Mouse (Mus musculus): ENCODE data around the gene Adamtsl3. TPM values are rescaled to one million over a fixed set of nuclear protein-coding genes. Genes with fewer than 3 reads are reported as not detected.

Gene Adamtsl3
- 0.54 and 1.2 TPM in 2 replicates for polyA plus RNA-seq (2015; fragmentation: Nextera tagmentation; extraction: Ambion mirVana)

DNA sequence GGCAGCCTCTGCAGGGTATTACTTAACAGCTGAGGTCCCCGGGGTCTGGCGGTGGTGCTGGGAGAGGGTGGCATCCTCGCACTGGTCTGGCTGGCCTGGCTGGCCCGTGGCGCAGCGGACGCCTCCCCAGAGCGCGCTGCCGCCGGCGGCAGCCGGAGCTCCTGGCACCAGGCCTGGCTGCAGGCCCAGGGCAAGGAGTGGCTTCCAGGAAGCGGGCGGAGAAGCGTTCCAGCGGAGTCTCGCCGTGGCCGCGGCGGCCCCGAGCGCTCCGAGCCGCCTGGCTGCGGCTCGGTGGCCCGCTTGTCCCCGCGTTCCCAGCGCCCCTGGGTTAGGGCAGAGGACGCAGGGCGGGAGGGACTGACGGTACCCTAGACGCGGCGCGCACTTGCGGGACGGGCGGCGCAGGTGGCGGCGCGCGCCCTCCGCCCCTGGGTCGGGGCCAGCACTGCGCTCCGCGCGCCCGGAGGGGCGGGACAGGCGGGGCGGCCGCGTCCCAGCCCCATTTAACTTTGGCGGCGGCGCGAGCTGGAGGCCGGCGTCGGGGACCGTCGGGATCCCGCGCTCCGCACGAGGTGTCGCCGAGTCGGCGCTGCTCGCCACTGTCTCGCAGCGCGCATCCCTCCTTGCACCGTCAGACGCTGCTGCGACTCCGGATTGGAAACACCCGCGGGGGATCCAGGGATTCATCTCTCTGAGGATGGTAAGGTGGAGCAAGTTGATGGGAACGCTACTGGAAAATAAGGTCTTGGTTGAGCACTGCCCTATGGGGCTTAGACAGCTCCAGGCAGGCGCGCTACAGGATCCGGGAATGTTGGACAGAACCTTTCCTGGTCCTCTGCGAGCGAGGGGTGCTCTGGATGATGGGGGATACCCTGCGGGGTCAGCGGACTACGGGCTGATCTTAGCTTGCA lies at the start of gene Adamtsl3:
Adamtsl3 (plus strand) TSS at position 484 of the 911 bp plus-strand sequence.
- H3K4me3 ChIP-seq, result peak within 1 kb of the TSS; percentile 52
- H3K4me2 ChIP-seq, result peak within 1 kb of the TSS; percentile 86
- H3K36me3 ChIP-seq, result no peaks in the 10 kb centered on the region
- no peak within 1 kb of the TSS for H3K27ac ChIP-seq (replicated peaks)
- ATAC-seq (ENCODE audit: low read depth), result peak; percentile 66
- H3K9ac ChIP-seq, result peak within 1 kb of the TSS; percentile 61
- peaks cover 18% of the 10 kb centered on the region for H3K4me1 ChIP-seq (replicated peaks)
- H3K9me3 ChIP-seq, result no peaks in the 10 kb centered on the region
- 1% methylated on average over 83 of the region's 95 CpGs for WGBS
- peaks cover 54% of the 10 kb centered on the region for H3K27me3 ChIP-seq

DNA sequence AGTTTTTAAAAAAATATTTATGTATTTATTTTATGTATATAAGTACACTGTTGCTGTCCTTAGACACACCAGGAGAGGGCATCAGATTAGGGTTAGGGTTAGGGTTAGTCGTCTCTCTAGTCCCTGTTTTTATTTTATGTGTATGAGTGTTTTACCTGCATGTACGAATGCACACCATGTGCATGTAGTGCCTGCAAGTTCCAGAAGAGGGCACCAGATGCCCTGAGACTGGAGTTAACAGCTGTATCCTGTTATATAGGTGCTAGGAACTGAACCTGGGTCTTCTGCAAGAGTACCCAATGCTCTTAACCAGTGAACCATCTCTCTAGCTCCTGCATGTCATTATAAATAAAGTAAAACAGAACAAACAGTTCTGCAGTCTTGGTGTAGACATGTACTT lies 48.3 kb upstream of the Adamtsl3 start:
- 98% methylated on average over 2 of the region's 2 CpGs for WGBS
- Histone ChIP-seq H3K4me1 (replicated peaks) (no peaks in the 10 kb centered on the region), H3K27ac (replicated peaks) (no peak overlapping the region), H3K36me3 (peaks cover 3% of the 10 kb centered on the region; the same call in 1 of the 2 replicates), H3K9me3 (peaks cover 5% of the 10 kb centered on the region; the same call in 1 of the 2 replicates), H3K4me2 (no peak overlapping the region), H3K9ac (no peak overlapping the region), H3K4me3 (no peak overlapping the region), H3K27me3 (no peaks in the 10 kb centered on the region)
- ATAC-seq (ENCODE audit: low read depth), result no peak

- H3K4me2 ChIP-seq, result no peak overlapping the region
- no peak overlapping the region for H3K27ac ChIP-seq (replicated peaks)
- H3K27me3 ChIP-seq, result no peaks in the 10 kb centered on the region
- no peaks in the 10 kb centered on the region for H3K4me1 ChIP-seq (replicated peaks)
- WGBS, result 79% methylated on average over 7 of the region's 7 CpGs
- no peak overlapping the region for H3K4me3 ChIP-seq
- no peak overlapping the region for H3K9ac ChIP-seq
- no peak for ATAC-seq (ENCODE audit: low read depth)
- 0 out of 2 replicates have a peak, but pooled peaks cover 3% of the 10 kb centered on the region for H3K36me3 ChIP-seq
- H3K9me3 ChIP-seq, result no peaks in the 10 kb centered on the region
These were observed 42.1 kb upstream of the Adamtsl3 start for GRCm38 (mm10) chr7:82293441-82293840.

GRCm38 (mm10) chr7:82294083-82294482 lies 41.4 kb upstream of the Adamtsl3 start:
- Histone ChIP-seq H3K9ac (no peak overlapping the region), H3K9me3 (no peaks in the 10 kb centered on the region), H3K4me1 (replicated peaks) (no peaks in the 10 kb centered on the region), H3K27me3 (no peaks in the 10 kb centered on the region), H3K27ac (replicated peaks) (no peak overlapping the region), H3K4me2 (no peak overlapping the region), H3K36me3 (0 out of 2 replicates have a peak, but pooled peaks cover 3% of the 10 kb centered on the region), H3K4me3 (no peak overlapping the region)
- WGBS, result 73% methylated on average over 10 of the region's 10 CpGs
- ATAC-seq (ENCODE audit: low read depth), result no peak

- no peak for ATAC-seq (ENCODE audit: low read depth)
- Histone ChIP-seq H3K9ac (no peak overlapping the region), H3K9me3 (no peaks in the 10 kb centered on the region), H3K36me3 (0 out of 2 replicates have a peak, but pooled peaks cover 3% of the 10 kb centered on the region), H3K27me3 (no peaks in the 10 kb centered on the region), H3K4me1 (replicated peaks) (no peaks in the 10 kb centered on the region), H3K4me2 (no peak overlapping the region), H3K4me3 (no peak overlapping the region), H3K27ac (replicated peaks) (no peak overlapping the region)
- 81% methylated on average over 2 of the region's 2 CpGs for WGBS
These were observed 40.9 kb upstream of the Adamtsl3 start for GRCm38 (mm10) chr7:82294611-82295010.

DNA sequence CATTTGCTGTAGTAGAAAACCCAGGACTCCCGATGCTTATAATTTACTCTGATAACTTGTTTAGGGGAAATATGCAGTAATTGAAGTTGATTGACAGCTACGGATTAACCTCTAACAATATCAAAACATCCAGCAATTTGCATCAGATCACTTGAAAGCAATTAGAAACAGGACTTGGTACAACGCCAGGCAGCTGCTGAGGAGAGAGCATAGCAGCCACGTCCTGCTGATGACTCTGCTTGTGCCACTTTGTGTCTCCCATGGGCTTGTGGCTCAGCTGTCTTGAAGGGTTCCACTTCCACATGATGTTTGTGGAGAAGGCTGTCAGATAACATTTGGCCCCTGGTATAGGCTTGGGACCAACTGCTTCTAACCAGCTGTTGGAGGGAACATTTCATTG lies 27.1 kb upstream of the Adamtsl3 start:
- H3K9ac ChIP-seq, result no peak overlapping the region
- WGBS, result 63% methylated on average over 4 of the region's 4 CpGs
- H3K9me3 ChIP-seq, result no peaks in the 10 kb centered on the region
- H3K27ac ChIP-seq (replicated peaks), result no peak overlapping the region
- no peak for ATAC-seq (ENCODE audit: low read depth)
- H3K4me3 ChIP-seq, result no peak overlapping the region
- H3K36me3 ChIP-seq, result peaks cover 5% of the 10 kb centered on the region; the same call in 1 of the 2 replicates
- H3K4me2 ChIP-seq, result no peak overlapping the region
- H3K27me3 ChIP-seq, result no peaks in the 10 kb centered on the region
- H3K4me1 ChIP-seq (replicated peaks), result no peaks in the 10 kb centered on the region

- H3K4me3 ChIP-seq, result no peak overlapping the region
- 85% methylated on average over 12 of the region's 12 CpGs for WGBS
These were observed 17.0 kb upstream of the Adamtsl3 start for GRCm38 (mm10) chr7:82318515-82318914.

DNA sequence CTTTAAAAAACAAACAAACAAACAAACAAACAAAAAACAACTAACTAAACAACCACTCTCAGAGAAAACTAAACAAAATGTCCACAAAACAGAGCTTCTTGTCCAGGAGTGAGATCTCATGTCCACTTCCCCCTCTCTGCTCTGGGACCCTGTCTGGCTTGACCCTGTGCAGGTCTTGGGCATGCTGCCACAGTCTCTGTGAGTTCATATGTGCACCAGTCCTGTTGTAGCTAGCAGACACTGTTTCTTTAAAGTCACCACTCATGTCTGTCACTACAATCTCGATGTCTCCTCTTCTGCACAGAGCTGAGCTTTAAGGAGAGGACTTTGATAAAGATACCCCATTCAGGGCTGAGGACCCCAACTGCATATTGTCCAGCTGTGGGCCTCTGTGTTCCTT lies 8.9 kb upstream of the Adamtsl3 start:
- no peaks in the 10 kb centered on the region; the same call in 1 of the 2 replicates for H3K27me3 ChIP-seq
- no peaks in the 10 kb centered on the region for H3K4me1 ChIP-seq (replicated peaks)
- no peak for ATAC-seq (ENCODE audit: low read depth)
- no peak overlapping the region for H3K4me2 ChIP-seq
- H3K9ac ChIP-seq, result no peak overlapping the region
- no peaks in the 10 kb centered on the region for H3K9me3 ChIP-seq
- no peaks in the 10 kb centered on the region for H3K36me3 ChIP-seq
- no peak overlapping the region for H3K27ac ChIP-seq (replicated peaks)
- H3K4me3 ChIP-seq, result no peak overlapping the region
- WGBS, result 49% methylated on average over 1 of the region's 1 CpGs

More at GRCm38 (mm10) chr7:82318515-82318914, 17.0 kb upstream of the Adamtsl3 start:
- no peak overlapping the region for H3K9ac ChIP-seq
- no peak overlapping the region for H3K27ac ChIP-seq (replicated peaks)
- H3K36me3 ChIP-seq, result no peaks in the 10 kb centered on the region
- no peak for ATAC-seq (ENCODE audit: low read depth)
- no peaks in the 10 kb centered on the region for H3K9me3 ChIP-seq
- no peaks in the 10 kb centered on the region for H3K4me1 ChIP-seq (replicated peaks)
- H3K27me3 ChIP-seq, result no peaks in the 10 kb centered on the region
- H3K4me2 ChIP-seq, result no peak overlapping the region

DNA sequence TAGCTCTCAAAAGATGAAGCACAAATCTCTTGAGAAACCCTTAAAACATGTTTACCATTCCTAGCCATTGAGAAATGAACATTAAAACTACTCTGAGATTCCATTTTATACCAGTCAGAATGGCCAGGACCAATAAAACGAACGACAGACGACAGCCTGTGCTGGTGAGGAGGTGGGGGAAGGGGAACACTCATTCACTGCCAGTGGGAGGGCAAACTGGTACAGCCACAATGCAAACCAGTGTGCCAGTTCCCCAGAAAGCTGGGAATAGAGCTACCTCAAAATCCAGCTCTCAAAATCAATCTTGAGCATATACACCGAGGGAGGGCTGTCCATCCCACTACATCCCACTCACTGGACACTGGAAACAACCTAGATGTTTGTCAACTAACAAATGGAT lies 8.3 kb upstream of the Adamtsl3 start:
- no peaks in the 10 kb centered on the region for H3K36me3 ChIP-seq
- H3K9ac ChIP-seq, result no peak overlapping the region
- no peak overlapping the region for H3K27ac ChIP-seq (replicated peaks)
- H3K4me1 ChIP-seq (replicated peaks), result no peaks in the 10 kb centered on the region
- ATAC-seq (ENCODE audit: low read depth), result no peak
- no peak overlapping the region for H3K4me3 ChIP-seq
- H3K9me3 ChIP-seq, result no peaks in the 10 kb centered on the region
- WGBS, result 35% methylated on average over 4 of the region's 4 CpGs
- no peak overlapping the region for H3K4me2 ChIP-seq
- no peaks in the 10 kb centered on the region; the same call in 1 of the 2 replicates for H3K27me3 ChIP-seq

- Histone ChIP-seq H3K4me1 (replicated peaks) (no peaks in the 10 kb centered on the region), H3K9ac (no peak overlapping the region), H3K4me2 (no peak overlapping the region), H3K4me3 (no peak overlapping the region), H3K36me3 (no peaks in the 10 kb centered on the region), H3K9me3 (no peaks in the 10 kb centered on the region), H3K27ac (replicated peaks) (no peak overlapping the region), H3K27me3 (no peaks in the 10 kb centered on the region; the same call in 1 of the 2 replicates)
- 71% methylated on average over 5 of the region's 5 CpGs for WGBS
- no peak for ATAC-seq (ENCODE audit: low read depth)
These were observed 7.6 kb upstream of the Adamtsl3 start for GRCm38 (mm10) chr7:82327881-82328280.

- WGBS, result 65% methylated on average over 4 of the region's 4 CpGs
- no peaks in the 10 kb centered on the region; the same call in 1 of the 2 replicates for H3K4me1 ChIP-seq (replicated peaks)
- no peak overlapping the region for H3K4me2 ChIP-seq
These were observed 5.7 kb upstream of the Adamtsl3 start for GRCm38 (mm10) chr7:82329831-82330230.

GRCm38 (mm10) chr7:82330860-82331259 lies 4.6 kb upstream of the Adamtsl3 start:
- Histone ChIP-seq H3K27ac (replicated peaks) (no peak overlapping the region), H3K36me3 (no peaks in the 10 kb centered on the region), H3K4me1 (replicated peaks) (peaks cover 10% of the 10 kb centered on the region), H3K27me3 (peaks cover 27% of the 10 kb centered on the region), H3K4me2 (no peak overlapping the region), H3K4me3 (no peak overlapping the region), H3K9ac (no peak overlapping the region), H3K9me3 (no peaks in the 10 kb centered on the region)
- whole genome bisulfite sequencing, result 74% methylated on average over 6 of the region's 6 CpGs
- ATAC-seq (ENCODE audit: low read depth), result no peak

More at GRCm38 (mm10) chr7:82329831-82330230, 5.7 kb upstream of the Adamtsl3 start:
- peaks cover 17% of the 10 kb centered on the region for H3K27me3 ChIP-seq
- ATAC-seq (ENCODE audit: low read depth), result no peak
- H3K4me3 ChIP-seq, result no peak overlapping the region
- H3K27ac ChIP-seq (replicated peaks), result no peak overlapping the region
- no peaks in the 10 kb centered on the region for H3K36me3 ChIP-seq
- no peaks in the 10 kb centered on the region for H3K9me3 ChIP-seq
- H3K9ac ChIP-seq, result no peak overlapping the region

All from neural tube, embryonic 13.5 days (tissue).